Mouse (Mus musculus) CH12.LX (cell line): ENCODE data around the gene Ccdc157. TPM values are rescaled to one million over a fixed set of nuclear protein-coding genes. Genes with fewer than 3 reads are reported as not detected.

ENCODE experiments used
- DNase-seq: peaks from one replicate; pipeline ENCODE4 v3.0.0-alpha.2; 2013; ENCODE audit errors: extremely low read depth
- H3K27ac ChIP-seq: 2 replicates; pipeline ENCODE4 v1.5.1; 2012; ENCODE audit warnings: low read depth, mild to moderate bottlenecking, control low read depth, moderate library complexity; ENCODE audit not compliant: insufficient read depth
- H3K27me3 ChIP-seq: replicated peaks from 2 replicates; pipeline ENCODE3; 2012; ENCODE audit warnings: inconsistent platforms
- H3K36me3 ChIP-seq, 2 experiments: replicated peaks in 1 of 2; 2 replicates each; pipeline versions ENCODE3 to v1.6.1; 2012; ENCODE audit warnings: inconsistent platforms in 1 of 2, low read length in 1 of 2, mild to moderate bottlenecking in 1 of 2, mixed read lengths in 1 of 2, moderate library complexity in 1 of 2; ENCODE audit not compliant: control insufficient read depth in 1 of 2, insufficient read depth in 1 of 2
- H3K4me1 ChIP-seq, 2 experiments: 2 replicates each; pipeline ENCODE4 v1.6.1; 2012; ENCODE audit warnings: inconsistent platforms in 1 of 2, moderate library complexity in 1 of 2; ENCODE audit not compliant: insufficient read depth in 2 of 2, control insufficient read depth in 1 of 2
- H3K4me2 ChIP-seq: 2 replicates; pipeline ENCODE4 v1.6.1; 2012; ENCODE audit warnings: low read depth, mild to moderate bottlenecking, control low read depth; ENCODE audit not compliant: poor library complexity, insufficient read depth, severe bottlenecking
- H3K4me3 ChIP-seq, 3 experiments: fragments of 150-350 bp in 1 of 3; sonication (generic) in 1 of 3; replicated peaks in 1 of 3; 2 replicates each; pipeline versions ENCODE3 to v1.5.1; 2011 to 2012; ENCODE audit warnings: low read depth in 2 of 3, low read length in 2 of 3, mild to moderate bottlenecking in 2 of 3, moderate library complexity in 2 of 3, control low read depth in 1 of 3, improper control_type of control experiment in 1 of 3, inconsistent platforms in 1 of 3, mixed read lengths in 1 of 3; ENCODE audit not compliant: poor library complexity in 1 of 3
- H3K79me2 ChIP-seq: replicated peaks from 2 replicates; pipeline ENCODE4 v1.6.1; 2012; ENCODE audit warnings: mild to moderate bottlenecking, moderate library complexity; ENCODE audit not compliant: control insufficient read depth, poor library complexity, insufficient read depth, severe bottlenecking; ENCODE audit errors: extremely low read depth
- H3K9ac ChIP-seq: 2 replicates; pipeline ENCODE4 v1.6.1; 2012; ENCODE audit warnings: low read depth, mild to moderate bottlenecking, control low read depth, moderate library complexity; ENCODE audit not compliant: insufficient read depth
- H3K9me3 ChIP-seq: replicated peaks from 2 replicates; pipeline ENCODE3; 2012; ENCODE audit warnings: low read length, inconsistent platforms, mixed read lengths
- BHLHE40 ChIP-seq: IDR thresholded peaks from 2 replicates; pipeline ENCODE4 v1.6.1; 2011; ENCODE audit warnings: mild to moderate bottlenecking, low read depth, low read length, improper control_type of control experiment
- CHD1 ChIP-seq: IDR thresholded peaks from 2 replicates; pipeline ENCODE4 v1.6.1; 2012; ENCODE audit warnings: low read depth, low read length, improper control_type of control experiment, inconsistent platforms
- E2F4 ChIP-seq: IDR thresholded peaks from 2 replicates; pipeline ENCODE4 v1.6.1; 2011; ENCODE audit warnings: low read depth, low read length, improper control_type of control experiment; ENCODE audit not compliant: insufficient replicate concordance
- ELF1 ChIP-seq: IDR thresholded peaks from 2 replicates; pipeline ENCODE4 v1.6.1; 2014; ENCODE audit warnings: low read depth, mild to moderate bottlenecking, inconsistent platforms, low read length, improper control_type of control experiment
- EP300 ChIP-seq: IDR thresholded peaks from 2 replicates; pipeline ENCODE4 v1.6.1; 2011; ENCODE audit warnings: low read length, improper control_type of control experiment
- ETS1 ChIP-seq: conservative IDR thresholded peaks from 2 replicates; pipeline ENCODE4 v1.6.1; 2012; ENCODE audit warnings: low read depth, mild to moderate bottlenecking, inconsistent platforms, low read length, improper control_type of control experiment, moderate library complexity
- IRF4 ChIP-seq: IDR thresholded peaks from 2 replicates; pipeline ENCODE4 v1.6.1; 2014; ENCODE audit warnings: low read depth, mild to moderate bottlenecking, inconsistent platforms, low read length, improper control_type of control experiment
- JUN ChIP-seq: IDR thresholded peaks from 2 replicates; pipeline ENCODE4 v1.6.1; 2011; ENCODE audit warnings: low read depth, mild to moderate bottlenecking, low read length, improper control_type of control experiment, moderate library complexity; ENCODE audit not compliant: insufficient read depth
- KAT2A ChIP-seq: IDR thresholded peaks from 2 replicates; pipeline ENCODE4 v1.6.1; 2012; ENCODE audit warnings: low read length, improper control_type of control experiment, inconsistent platforms; ENCODE audit not compliant: insufficient replicate concordance
- MAFK ChIP-seq: IDR thresholded peaks from 2 replicates; pipeline ENCODE4 v1.6.1; 2011; ENCODE audit warnings: low read length, improper control_type of control experiment; ENCODE audit not compliant: insufficient replicate concordance
- MAX ChIP-seq: IDR thresholded peaks from 2 replicates; pipeline ENCODE4 v1.6.1; 2011; ENCODE audit warnings: low read length, improper control_type of control experiment
- MXI1 ChIP-seq: IDR thresholded peaks from 2 replicates; pipeline ENCODE4 v1.6.1; 2011; ENCODE audit warnings: mild to moderate bottlenecking, low read depth, low read length, improper control_type of control experiment
- MYC ChIP-seq: IDR thresholded peaks from 2 replicates; pipeline ENCODE4 v1.6.1; 2011; ENCODE audit warnings: low read depth, mild to moderate bottlenecking, improper control_type of control experiment, low read length
- NELFE ChIP-seq: IDR thresholded peaks from 2 replicates; pipeline ENCODE4 v1.6.1; 2011; ENCODE audit warnings: low read depth, low read length, improper control_type of control experiment
- PAX5 ChIP-seq: IDR thresholded peaks from 2 replicates; pipeline ENCODE4 v1.6.1; 2012; ENCODE audit warnings: low read length, inconsistent platforms, mixed read lengths
- POLR2AphosphoS2 ChIP-seq: IDR thresholded peaks from 2 replicates; pipeline ENCODE4 v1.6.1; 2011; ENCODE audit warnings: low read depth, low read length, improper control_type of control experiment
- RAD21 ChIP-seq: IDR thresholded peaks from 2 replicates; pipeline ENCODE4 v1.6.1; 2011; ENCODE audit warnings: low read depth, mild to moderate bottlenecking, low read length, improper control_type of control experiment, moderate library complexity
- RCOR1 ChIP-seq: conservative IDR thresholded peaks from 2 replicates; pipeline ENCODE4 v1.6.1; 2012; ENCODE audit warnings: low read depth, mild to moderate bottlenecking, inconsistent platforms, low read length, improper control_type of control experiment
- TBP ChIP-seq: conservative IDR thresholded peaks from 2 replicates; pipeline ENCODE4 v1.6.1; 2011; ENCODE audit warnings: low read depth, low read length, improper control_type of control experiment
- TCF12 ChIP-seq: IDR thresholded peaks from 2 replicates; pipeline ENCODE4 v1.6.1; 2014; ENCODE audit warnings: low read depth, mild to moderate bottlenecking, inconsistent platforms, low read length, improper control_type of control experiment
- USF2 ChIP-seq: conservative IDR thresholded peaks from 2 replicates; pipeline ENCODE4 v1.6.1; 2011; ENCODE audit warnings: low read depth, low read length, improper control_type of control experiment
- ZMIZ1 ChIP-seq: IDR thresholded peaks from 2 replicates; pipeline ENCODE4 v1.6.1; 2012; ENCODE audit warnings: low read depth, mild to moderate bottlenecking, inconsistent platforms, low read length, improper control_type of control experiment
- ZNF384 ChIP-seq: IDR thresholded peaks from 2 replicates; pipeline ENCODE4 v1.6.1; 2012; ENCODE audit warnings: low read depth, low read length, improper control_type of control experiment, inconsistent platforms
- dilution Hi-C: fragments of 300-500 bp; cut with MboI; formaldehyde crosslinking; loops from 2 replicates; pipeline ENCODE4 v1.14.3; 2020; ENCODE audit warnings: low sequenced_read_pairs; ENCODE audit not compliant: extremely low pct_unique_long_range_greater_than_20kb, extremely low pct_ligation_motif_present
- in situ Hi-C: fragments of 300-500 bp; cut with MboI; formaldehyde crosslinking; loops from 3 replicates; pipeline ENCODE4 v1.14.3; 2019; ENCODE audit warnings: low sequenced_read_pairs, low pct_ligation_motif_present, low pct_unique_long_range_greater_than_20kb, mixed read lengths
- polyA plus RNA-seq: library from polyadenylated mRNA; unstranded; fragments of >175 nt; gene quantifications from 2 replicates; pipeline ENCODE4 v1.2.1, GENCODE M21; 2012; ENCODE audit warnings: low read depth; ENCODE audit not compliant: insufficient read length
- total RNA-seq, 2 experiments: library from RNA; depleted of rRNA; stranded (reverse); fragments of 300-350 nt in 1 of 2; fragments of >200 nt in 1 of 2; gene quantifications; 2 replicates each; pipeline ENCODE4 v1.2.3; 2012 to 2014

Gene Ccdc157
- total and polyA plus RNA-seq, 3 experiments, result 2.3 to 4.4 (median 4.0) TPM

GRCm38 (mm10) chr11:4103522-4103921 is 56.6 kb downstream of the Ccdc157 start:
- H3K4me3 ChIP-seq, result no peak overlapping the region
- dilution Hi-C loops, result no loop called here

DNA sequence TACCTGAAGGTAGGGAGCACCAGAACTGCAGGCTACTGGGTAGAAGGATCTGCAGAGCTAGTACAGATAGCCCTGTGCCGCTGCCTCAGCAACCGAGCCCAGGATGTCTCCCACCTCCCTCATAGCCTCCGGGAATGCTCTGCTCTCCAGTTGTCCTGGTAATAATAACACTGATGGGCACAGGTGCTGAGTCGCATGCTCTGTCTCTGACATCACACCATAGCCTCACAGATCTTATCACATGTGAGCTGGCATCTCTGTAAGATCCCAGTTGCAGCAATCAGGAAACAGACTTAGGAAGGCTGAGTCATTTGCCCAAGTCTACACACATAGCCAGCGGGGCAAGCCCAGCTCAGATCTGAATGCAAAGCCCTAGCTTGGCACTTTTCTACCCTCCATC is 58.2 kb downstream of the Ccdc157 start:
- H3K4me3 ChIP-seq, result no peak overlapping the region
- no peaks in the 10 kb centered on the region for H3K79me2 ChIP-seq
- no peaks in the 10 kb centered on the region for H3K27me3 ChIP-seq
- no peak overlapping the region for H3K27ac ChIP-seq
- H3K4me1 ChIP-seq, result peaks cover 3 to 10% of the 10 kb centered on the region in 2 experiments; a peak in 3 of 4 replicates
- H3K9me3 ChIP-seq, result no peaks in the 10 kb centered on the region
- H3K4me2 ChIP-seq, result no peak overlapping the region
- in situ Hi-C loops (no loop called here), dilution Hi-C loops (no loop called here)
- H3K9ac ChIP-seq, result no peak overlapping the region
- peaks cover 37 to 78% of the 10 kb centered on the region in 2 experiments for H3K36me3 ChIP-seq
- no peak for TF ChIP-seq RCOR1
- TF ChIP-seq MAFK, result no peak
- no peak for TF ChIP-seq IRF4
- TF ChIP-seq EP300, result no peak
- no peak for TF ChIP-seq KAT2A
- TF ChIP-seq BHLHE40, result no peak
- TF ChIP-seq ZNF384, result no peak
- no peak for TF ChIP-seq RAD21
- no peak for TF ChIP-seq TCF12
- no peak for TF ChIP-seq MYC
- TF ChIP-seq TBP, result no peak
- no peak for TF ChIP-seq USF2
- no peak for TF ChIP-seq PAX5
- TF ChIP-seq POLR2AphosphoS2, result no peak
- TF ChIP-seq NELFE, result no peak
- DNase-seq, result no peak

More at GRCm38 (mm10) chr11:4103522-4103921, 56.6 kb downstream of the Ccdc157 start:
- H3K9me3 ChIP-seq, result no peaks in the 10 kb centered on the region
- TF ChIP-seq NELFE (no peak), CHD1 (no peak), E2F4 (no peak), JUN (no peak), MAX (no peak), IRF4 (no peak), MXI1 (no peak), KAT2A (no peak), RAD21 (no peak), ZMIZ1 (no peak), ETS1 (no peak), PAX5 (no peak), ELF1 (no peak), TBP (no peak)
- peaks cover 47 to 84% of the 10 kb centered on the region in 2 experiments for H3K36me3 ChIP-seq
- no peak overlapping the region for H3K27ac ChIP-seq
- no peaks in the 10 kb centered on the region for H3K4me1 ChIP-seq
- no peak overlapping the region for H3K9ac ChIP-seq
- H3K79me2 ChIP-seq, result no peaks in the 10 kb centered on the region
- DNase-seq, result no peak
- H3K27me3 ChIP-seq, result no peaks in the 10 kb centered on the region
- in situ Hi-C loops, result no loop called here
- H3K4me2 ChIP-seq, result no peak overlapping the region
